Mouse (Mus musculus): ENCODE results near the gene Fntb. TPM values are rescaled to one million over a fixed set of nuclear protein-coding genes. Genes with fewer than 3 reads are reported as not detected.
A peak's percentile ranks its signal among the peaks of the same experiment; 100 is the strongest.
"Not testable (repeated sequence)": the region's sequence is repeated elsewhere in the genome, so short reads cannot be mapped to it uniquely, and the experiment has no call there.

Fntb gene
- total RNA-seq, 2 experiments from 2014 or later, result 27.7 to 28.1 TPM

DNA sequence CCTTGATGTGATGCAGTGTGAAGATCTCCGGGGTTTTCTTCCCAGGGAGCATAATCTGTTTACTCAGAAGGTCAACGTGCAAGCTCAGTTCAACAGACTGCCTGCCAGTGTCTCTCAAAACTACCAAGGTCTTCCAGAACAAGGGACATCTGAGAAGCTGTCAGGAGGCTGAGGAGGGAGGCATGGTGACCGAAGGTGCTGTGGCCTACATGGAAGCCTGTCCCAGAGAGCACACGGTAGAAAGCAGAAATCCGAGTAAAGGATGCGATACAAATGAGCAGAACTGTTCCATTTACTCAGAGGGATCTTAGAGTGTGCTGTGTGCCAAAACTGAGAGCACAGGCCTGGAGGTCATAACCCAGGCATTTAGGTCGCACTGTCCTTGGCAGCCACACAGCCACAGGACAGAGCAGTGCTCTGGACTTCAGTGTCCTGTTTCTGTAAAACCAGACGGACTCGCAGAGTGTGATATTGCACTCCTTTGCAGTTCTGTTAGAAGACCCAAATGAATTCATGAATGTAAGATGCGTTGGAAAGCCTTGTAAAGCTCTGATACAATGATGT lies 18.7 kb downstream of the Fntb start:
- no peak for DNase-seq (ENCODE audit: extremely low spot score in 1 of 2, low spot score in 2 of 2)
- intact Hi-C loops (cut with DNase I), result no loop called here

DNA sequence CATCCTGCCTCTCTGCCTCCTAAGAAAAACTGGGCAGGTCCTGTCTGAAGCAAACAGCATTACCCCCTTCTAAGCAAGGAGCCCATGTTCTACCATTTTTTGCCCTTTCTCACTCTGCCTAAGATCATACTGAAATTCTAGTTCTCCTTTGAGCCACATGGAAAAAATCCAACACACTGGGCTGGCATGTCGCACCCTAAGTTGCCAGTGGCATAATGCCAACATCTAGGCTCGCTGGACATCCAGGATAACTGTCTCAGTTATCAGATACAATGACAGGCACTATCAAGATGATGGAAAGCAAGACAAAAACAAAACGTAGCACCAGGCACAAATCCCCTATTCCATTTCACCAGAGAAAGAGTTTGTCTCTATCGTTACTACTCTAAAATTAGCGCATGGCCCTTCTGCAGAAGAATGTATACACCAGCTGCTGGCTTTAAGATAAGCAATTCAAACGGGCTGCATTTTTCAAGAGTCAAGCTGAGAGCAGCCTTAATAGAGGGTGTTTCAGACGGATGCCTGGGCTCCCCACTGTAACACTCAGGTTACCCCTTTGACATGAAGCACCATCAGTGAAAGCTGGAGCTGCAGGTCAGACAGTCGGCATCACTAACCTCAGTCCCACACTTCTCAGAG lies 25.2 kb downstream of the Fntb start:
- intact Hi-C loops (cut with DNase I), result no loop called here
- DNase-seq (ENCODE audit: extremely low spot score in 1 of 2, low spot score in 2 of 2), result no peak

DNA sequence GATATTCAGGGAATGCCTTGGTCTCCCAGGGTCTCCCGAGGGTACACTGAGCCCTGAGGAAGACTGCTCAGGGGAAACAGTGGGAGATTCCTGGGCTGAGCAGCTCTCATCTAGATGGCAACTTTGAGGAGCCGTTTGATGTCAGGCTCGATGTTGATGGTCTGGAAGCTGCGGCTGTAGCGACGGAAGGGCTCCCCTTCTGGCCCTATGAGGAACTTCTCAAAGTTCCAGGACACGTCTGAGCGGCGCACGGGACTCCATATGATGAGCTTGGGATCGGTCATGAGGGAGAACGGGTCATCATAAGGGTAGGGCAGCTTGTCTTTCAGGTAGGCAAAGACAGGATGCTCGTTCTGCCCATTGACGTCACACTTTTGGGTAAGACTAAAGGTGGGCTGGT lies 27.2 kb downstream of the Fntb start:
- DNase-seq (ENCODE audit: extremely low spot score in 1 of 2, low spot score in 2 of 2); intact Hi-C loops (cut with DNase I): not testable (repeated sequence)

DNA sequence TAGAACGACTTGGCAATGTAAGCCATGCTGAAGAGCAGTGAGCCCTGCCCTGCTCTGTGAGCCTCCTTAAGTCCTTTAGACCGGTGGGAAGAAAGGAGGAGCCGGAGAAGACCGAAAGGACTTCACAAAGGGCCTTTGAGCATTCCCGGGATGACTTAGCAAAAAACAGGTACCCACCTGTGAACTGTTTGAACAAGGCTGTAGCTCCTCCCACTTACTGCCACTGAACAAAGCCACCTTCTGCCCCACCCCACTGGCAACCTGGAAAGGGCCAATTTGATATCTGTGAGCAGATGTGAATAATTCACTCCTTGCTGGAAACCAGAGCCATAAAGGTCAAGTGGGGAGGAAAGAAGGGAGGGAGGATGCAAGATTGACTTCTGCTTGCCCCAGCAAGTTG lies 30.0 kb downstream of the Fntb start, which contains the start of gene Gpx2:
Gene Gpx2, minus strand, starts transcription at position 205 of the 400 bp plus-strand sequence.
- intact Hi-C loops (cut with DNase I), result no loop called here
- DNase-seq (ENCODE audit: extremely low spot score in 1 of 2, low spot score in 2 of 2), result no peak

DNA sequence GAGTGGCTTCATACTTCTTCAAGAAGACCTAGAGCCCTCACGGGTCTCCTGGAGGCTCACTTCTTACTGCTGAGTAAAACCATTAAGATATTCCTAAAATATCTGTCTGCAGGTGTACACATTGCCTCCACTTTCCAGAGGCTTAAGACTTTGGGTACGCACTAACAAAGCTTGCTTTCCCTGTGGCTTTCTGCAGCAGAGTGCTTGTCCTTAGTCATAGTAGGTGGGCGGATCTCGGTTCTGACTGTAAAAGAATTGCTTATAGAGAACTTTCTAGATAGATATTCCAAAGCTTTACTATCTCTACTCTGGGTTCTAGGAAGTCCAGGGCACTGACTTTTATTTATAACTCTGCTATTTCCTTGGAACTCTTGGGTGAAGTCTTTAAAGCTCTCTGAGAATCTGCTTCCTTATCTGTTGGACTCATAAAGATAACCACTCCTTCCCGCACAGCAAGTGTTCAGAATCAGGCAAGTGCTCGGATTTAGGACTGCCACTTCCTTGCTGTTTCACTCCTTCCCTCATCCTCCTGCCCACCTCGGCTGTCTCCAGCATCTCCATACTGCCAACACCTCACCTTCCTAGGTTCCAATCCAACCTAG lies 31.6 kb downstream of the Fntb start:
- intact Hi-C loops (cut with DNase I), result no loop called here
- DNase-seq (ENCODE audit: extremely low spot score in 1 of 2, low spot score in 2 of 2), result peak in 1 of 2 experiments; percentile 13

DNA sequence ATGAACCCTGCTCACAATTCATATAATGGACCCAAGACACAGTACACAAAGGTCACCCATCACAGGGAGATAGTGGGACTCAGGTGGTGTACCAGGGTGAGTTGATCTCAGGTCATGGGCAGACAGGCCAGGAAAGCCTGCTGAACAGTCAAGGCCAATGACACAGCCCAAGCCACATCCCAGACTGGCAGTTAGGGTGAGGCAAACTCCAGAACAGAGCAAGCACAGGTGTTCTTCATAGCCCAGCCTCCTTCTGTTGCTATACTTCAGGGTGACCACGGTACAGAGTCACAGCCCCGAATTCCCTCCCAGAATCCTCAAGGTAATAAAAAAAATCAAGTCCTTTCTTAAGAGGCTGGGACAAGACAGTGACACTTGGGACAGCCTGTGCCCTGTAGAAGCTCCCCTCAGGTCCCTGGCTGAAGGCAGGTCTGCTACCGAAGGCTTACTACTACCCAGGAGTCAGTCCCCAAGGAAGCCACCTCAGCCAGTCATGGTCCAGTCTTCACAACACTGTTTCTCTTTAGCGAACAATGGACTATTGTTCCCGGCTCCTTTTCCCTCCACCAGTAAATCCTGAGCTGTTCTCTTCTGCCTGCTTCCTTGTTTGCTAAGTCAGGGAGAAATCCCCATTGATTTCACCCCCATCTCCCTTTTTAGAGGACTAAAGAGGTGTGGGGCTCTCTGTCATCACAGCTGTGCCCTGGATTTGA lies 32.8 kb downstream of the Fntb start:
- DNase-seq (ENCODE audit: extremely low spot score in 1 of 2, low spot score in 2 of 2), result peak in 1 of 2 experiments; percentile 14
- intact Hi-C loops (cut with DNase I), result no loop called here

DNA sequence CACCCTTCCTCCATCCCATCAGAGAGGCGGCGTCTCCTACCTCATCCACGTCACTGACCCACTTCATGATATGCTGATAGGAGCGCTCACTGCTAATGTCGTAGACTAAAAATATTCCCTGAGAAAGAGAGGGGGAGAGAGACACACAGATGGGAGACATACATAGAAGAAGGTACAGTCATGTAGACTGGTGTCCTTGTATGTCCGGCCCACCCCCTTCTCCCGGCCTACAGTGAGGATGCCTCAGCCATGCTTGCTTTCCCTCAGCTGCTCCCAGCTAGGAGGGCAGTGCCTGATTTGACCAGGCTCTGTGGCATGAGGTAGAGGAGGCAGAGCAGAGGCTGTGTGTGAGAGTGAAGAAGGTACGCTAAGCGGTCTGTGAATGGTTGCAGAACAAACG lies 37.6 kb downstream of the Fntb start:
- intact Hi-C loops (cut with DNase I), result no loop called here
- no peak for DNase-seq (ENCODE audit: extremely low spot score in 1 of 2, low spot score in 2 of 2)

DNA sequence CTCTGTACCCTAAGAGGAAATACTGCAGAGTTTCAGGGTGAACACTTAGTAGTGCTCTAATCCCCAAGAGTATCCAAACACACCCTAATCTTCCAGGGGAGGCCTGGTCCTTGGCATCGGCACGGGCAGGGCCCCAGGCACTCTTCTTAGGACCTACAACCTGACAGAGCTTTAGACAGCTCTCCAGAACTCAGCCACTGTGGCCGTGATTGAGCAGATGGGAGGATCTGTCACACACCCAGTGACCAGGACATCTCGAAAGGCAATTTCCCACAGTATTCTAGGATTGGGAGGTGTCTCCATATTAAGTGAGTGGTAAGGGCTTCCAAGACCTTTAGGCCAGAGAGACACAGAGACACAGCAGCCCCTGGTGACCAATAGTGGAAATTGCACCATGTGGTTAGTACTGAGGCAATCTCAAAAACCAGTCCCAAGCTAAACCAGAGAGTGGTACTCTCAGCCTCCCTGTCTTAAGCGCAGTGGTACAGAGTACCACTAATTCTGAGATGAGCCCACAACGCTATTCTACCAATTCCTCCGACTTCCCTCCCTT lies 38.4 kb downstream of the Fntb start:
- intact Hi-C loops (cut with DNase I), result no loop called here
- DNase-seq (ENCODE audit: extremely low spot score in 1 of 2, low spot score in 2 of 2), result no peak

DNA sequence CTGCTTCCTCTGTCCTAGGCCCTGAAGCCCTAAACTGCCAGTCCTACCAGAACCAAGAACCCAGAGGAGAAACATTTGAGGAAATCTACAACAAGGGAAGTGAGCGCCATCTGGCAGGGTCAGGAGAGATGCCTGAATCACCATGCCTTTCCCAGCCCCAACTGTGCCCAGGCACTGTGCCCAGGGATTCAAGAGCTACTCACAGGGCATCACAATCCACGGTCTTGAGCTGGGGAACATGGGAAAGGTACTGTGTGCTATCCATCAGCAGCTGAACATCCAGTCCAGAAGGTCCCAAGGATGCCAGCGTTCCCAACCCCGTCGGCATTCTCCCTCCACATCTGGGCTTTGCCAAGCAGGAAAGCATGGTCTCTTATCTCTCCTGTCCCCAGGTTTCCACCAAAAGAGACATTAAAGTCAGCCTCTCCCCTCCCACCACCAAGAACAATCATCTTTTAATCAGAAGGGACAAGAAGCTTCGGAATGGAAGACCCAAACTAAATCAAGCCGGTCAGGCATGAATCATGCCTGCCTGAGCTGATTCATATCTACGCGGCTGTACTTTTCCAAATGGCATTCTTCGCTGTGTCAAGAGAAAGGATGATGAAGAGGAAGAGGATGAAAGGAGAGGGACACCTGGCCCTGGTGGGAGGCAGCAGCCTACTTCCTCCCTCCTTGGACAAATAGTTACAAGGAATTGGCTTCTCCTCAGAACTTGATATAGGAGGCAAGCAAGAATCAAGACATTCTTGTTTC lies 39.8 kb downstream of the Fntb start:
- intact Hi-C loops (cut with DNase I), result no loop called here
- no peak for DNase-seq (ENCODE audit: extremely low spot score in 1 of 2, low spot score in 2 of 2)

DNA sequence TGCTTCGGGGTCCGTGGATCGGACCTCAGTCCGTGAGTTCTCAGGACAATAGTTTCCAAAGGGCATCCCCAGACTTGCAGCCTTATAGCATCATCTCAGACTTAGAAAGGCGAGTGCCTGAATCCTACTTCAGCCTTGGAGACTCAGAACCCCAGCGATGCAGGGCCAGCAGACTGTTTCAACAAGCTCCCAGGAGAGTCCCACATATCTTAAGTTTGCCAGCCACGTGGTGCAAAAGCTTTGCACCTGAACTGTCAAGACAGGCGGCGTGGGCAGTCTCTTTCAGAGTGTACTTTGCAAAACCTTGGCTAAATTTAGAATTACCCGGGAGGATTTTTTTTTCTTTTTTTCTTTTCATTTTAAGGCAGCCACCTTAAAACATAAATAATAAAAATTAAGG lies 42.4 kb downstream of the Fntb start:
- intact Hi-C loops (cut with DNase I), result no loop called here
- DNase-seq (ENCODE audit: extremely low spot score in 1 of 2, low spot score in 2 of 2), result no peak

DNA sequence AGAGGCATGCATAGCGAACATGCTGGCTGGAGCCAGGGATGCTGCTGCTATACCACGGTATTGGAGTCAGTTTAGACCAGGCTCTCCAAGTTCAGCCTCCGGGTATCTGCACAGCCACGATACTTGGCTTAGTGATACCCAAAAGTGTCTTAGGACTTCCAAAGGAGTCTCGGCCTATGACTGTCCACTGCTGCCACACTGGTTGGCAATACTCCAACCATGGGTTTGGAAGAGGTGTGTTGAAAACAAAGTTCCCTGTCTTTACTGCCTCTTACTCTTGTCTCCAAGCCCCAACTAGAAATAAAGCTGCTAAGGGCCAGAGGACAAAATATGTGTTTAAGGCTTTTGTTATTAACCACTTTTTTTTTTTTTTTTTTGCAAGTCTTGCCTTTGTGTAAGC lies 45.1 kb downstream of the Fntb start:
- no peak for DNase-seq (ENCODE audit: extremely low spot score in 1 of 2, low spot score in 2 of 2)
- intact Hi-C loops (cut with DNase I), result no loop called here

DNA sequence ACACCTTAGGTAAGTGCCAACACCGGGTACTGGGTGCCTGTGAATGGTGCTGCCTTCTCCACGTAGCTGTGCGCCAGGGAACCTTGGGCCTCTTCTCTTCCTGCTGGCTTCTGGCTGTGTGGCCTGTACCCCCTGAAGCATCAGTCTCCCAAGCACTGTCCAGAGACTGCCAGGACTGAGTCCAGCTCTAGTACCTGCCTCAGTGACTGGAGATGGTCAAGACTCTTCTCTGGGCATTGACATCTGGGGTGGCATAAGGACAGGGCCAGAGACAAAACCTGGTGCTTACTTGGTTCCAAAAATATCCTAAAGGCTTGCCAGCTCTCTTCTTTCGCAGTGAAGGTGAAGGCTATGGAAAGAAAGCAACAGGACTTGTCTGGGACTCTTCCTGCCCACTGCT lies 45.6 kb downstream of the Fntb start:
- DNase-seq (ENCODE audit: extremely low spot score in 1 of 2, low spot score in 2 of 2), result no peak
- intact Hi-C loops (cut with DNase I), result no loop called here

DNA sequence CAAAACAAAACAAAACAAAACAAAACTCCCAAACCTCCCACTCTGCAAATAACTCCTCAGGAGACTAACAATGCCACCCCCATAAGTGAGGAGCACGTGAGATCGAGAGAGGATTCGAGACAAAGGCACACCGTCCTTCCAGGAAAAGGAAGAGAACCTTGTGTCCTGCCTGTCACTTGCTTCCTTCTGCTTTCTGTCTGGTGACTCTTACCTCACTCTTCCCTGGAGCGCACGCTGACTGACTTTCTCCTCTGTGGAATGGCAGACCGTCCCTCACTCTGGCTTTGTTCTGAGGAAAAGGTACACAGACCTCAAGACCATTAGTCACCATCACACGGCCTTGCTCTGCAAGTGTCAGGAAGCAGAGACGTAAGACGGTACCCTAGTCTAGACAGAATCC lies 48.2 kb downstream of the Fntb start:
- DNase-seq (ENCODE audit: extremely low spot score in 1 of 2, low spot score in 2 of 2), result no peak
- intact Hi-C loops (cut with DNase I), result no loop called here

DNA sequence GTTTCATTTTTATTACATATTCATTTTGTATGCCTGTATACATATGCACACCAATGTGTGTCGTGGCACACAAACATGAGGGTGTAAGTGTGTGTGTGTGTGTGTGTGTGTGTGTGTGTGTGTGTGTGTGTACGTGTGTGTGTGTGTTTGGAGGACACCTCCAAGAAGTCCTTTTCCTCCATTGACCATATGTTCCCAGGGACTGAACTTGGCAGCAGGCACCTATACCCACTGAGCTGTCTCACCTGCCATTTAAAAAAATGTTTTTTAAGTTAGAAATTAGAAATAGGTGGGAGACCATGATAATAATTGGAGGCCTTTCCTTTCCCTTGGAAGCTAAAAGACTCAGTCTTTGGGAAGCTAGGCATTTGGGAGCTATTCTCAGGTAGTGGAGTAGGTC lies 48.7 kb downstream of the Fntb start:
- DNase-seq (ENCODE audit: extremely low spot score in 1 of 2, low spot score in 2 of 2), result no peak
- intact Hi-C loops (cut with DNase I), result no loop called here

DNA sequence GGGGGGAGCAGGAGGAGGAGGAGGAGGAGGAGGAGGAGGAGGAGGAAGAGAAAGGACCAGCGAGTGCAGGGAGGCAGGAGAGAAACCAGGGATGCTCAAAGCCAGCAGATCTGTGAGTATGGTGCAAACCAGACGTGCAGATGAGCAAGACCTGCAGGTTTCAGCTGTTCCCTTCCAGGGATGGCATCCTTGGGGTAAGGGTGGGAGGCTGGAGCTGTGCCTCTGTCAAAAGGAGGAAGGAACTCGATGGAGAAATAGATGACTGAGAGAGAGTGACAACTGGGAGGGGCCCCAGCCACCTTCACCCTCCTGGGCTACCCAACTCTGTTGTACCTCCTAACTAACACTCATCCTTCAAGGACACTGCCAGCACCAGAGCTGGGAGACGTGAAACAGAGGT lies 51.3 kb downstream of the Fntb start:
- DNase-seq (ENCODE audit: extremely low spot score in 1 of 2, low spot score in 2 of 2), result no peak
- intact Hi-C loops (cut with DNase I), result no loop called here

DNA sequence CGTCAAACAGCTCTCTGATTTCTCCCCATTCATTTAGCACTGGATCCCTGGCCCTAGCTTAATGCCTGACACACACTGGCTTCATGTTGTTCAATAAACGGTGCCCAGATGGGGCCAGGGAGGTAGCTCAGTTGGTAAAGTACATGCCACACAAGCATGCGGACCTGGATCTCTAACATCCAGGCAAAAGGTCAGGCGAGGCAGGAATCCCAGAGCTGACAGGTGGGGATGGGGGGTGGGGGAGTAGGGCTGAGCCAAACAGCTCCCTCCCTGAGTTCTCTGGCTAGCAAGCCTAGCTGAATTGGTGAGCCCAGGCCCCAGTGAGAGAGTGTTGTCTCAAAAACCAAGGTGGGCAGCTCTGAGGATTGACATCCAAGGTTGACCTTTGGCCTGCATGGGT lies 51.8 kb downstream of the Fntb start:
- no peak for DNase-seq (ENCODE audit: extremely low spot score in 1 of 2, low spot score in 2 of 2)
- intact Hi-C loops (cut with DNase I), result no loop called here

DNA sequence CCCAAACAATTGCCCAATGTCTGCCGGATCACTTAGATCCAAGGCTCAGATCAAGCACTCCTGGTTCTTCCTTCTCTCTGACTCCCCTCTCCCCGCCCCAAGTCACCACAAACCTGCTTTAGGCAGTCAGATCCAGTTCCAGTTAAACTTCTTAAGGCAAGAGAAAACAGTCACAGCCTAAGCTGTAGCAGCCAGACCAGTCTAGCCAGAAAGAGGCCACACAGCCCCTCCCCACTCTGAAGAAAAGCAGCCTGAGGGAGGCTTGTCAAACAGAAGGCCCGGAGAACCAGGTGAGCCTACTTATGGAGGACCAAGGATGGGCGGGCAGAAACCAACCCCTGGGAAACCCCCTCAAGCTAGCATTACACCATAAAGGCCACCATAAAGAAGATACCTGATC lies 52.7 kb downstream of the Fntb start:
- intact Hi-C loops (cut with DNase I), result no loop called here

DNA sequence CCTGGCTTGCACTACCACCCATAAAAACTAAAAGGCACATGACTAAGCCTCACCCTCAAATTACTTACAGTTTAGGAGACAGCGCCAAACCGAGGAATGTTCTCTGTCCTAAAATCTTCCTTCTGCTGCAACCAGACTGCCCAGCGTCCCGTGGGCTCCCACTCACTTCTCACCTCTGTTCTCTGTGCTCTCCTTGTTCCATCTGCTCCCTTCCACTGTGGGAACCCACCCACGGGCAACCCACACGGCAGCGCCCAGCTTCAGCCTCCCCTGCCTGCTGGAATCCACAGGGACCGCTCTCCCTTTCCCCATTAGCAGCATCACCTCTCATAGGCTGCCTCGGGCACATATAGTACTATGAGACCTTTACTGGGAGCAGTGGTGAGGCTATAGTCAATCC lies 53.5 kb downstream of the Fntb start:
- intact Hi-C loops (cut with DNase I), result no loop called here
- peak in 1 of 2 experiments; percentile 61 for DNase-seq (ENCODE audit: extremely low spot score in 1 of 2, low spot score in 2 of 2)

More for the DNA sequence above, 52.7 kb downstream of the Fntb start:
- DNase-seq (ENCODE audit: extremely low spot score in 1 of 2, low spot score in 2 of 2), result no peak

DNA sequence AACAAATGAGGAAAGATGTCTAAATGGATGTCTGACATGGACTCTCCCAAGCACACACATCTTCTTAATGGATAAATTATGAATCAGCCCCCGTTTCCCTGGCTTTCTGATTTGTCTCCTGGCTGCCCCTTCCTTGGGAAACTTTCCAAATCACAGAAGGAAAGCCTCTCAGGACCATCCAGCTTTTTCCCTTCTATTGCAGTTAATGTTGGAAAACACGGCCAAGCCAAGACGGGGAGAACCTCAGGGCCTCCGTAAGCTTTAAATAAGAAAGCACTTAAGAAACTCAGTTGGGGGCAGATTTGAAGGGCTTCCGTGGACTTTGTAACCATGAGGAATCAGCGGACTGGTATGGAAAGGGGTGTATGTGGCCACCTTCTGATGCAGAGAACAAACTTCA lies 54.4 kb downstream of the Fntb start:
- intact Hi-C loops (cut with DNase I), result no loop called here

More for the DNA sequence above, 54.4 kb downstream of the Fntb start:
- no peak for DNase-seq (ENCODE audit: extremely low spot score in 1 of 2, low spot score in 2 of 2)

Measured in left cerebral cortex, postnatal 10 days (tissue).